Mouse (Mus musculus) embryonic facial prominence, embryonic 13.5 days (tissue): Measurements from ENCODE around the gene Scube1. TPM values are rescaled to one million over a fixed set of nuclear protein-coding genes. Genes with fewer than 3 reads are reported as not detected.

Source experiments
- ATAC-seq: fragments of 200-750 bp; cut with Nextera tagmentation; 2 replicates; pipeline ENCODE4 v1.8.0; 2017; ENCODE audit warnings: low read depth; ENCODE audit not compliant: insufficient number of reproducible peaks, insufficient read depth, low FRiP score, low TSS enrichment
- H3K27ac ChIP-seq: fragments of 300-500 bp; sonication (generic); 2 replicates; pipeline ENCODE4 v1.5.1; 2015; ENCODE audit warnings: moderate library complexity, mild to moderate bottlenecking, inconsistent platforms
- H3K27me3 ChIP-seq: fragments of 300-500 bp; sonication (generic); 2 replicates; pipeline ENCODE4 v1.6.1; 2015; ENCODE audit warnings: mild to moderate bottlenecking, inconsistent platforms
- H3K36me3 ChIP-seq: fragments of 300-500 bp; sonication (generic); 2 replicates; pipeline ENCODE4 v1.6.1; 2015; ENCODE audit warnings: mild to moderate bottlenecking, inconsistent platforms
- H3K4me1 ChIP-seq: fragments of 300-500 bp; sonication (generic); 2 replicates; pipeline ENCODE4 v1.6.1; 2015; ENCODE audit warnings: inconsistent platforms
- H3K4me2 ChIP-seq: fragments of 300-500 bp; sonication (generic); 2 replicates; pipeline ENCODE4 v1.6.1; 2015; ENCODE audit warnings: moderate library complexity, mild to moderate bottlenecking, inconsistent platforms
- H3K4me3 ChIP-seq: fragments of 300-500 bp; sonication (generic); 2 replicates; pipeline ENCODE4 v1.5.1; 2015; ENCODE audit warnings: mild to moderate bottlenecking, inconsistent platforms
- H3K9ac ChIP-seq: fragments of 300-500 bp; sonication (generic); 2 replicates; pipeline ENCODE4 v1.6.1; 2015; ENCODE audit warnings: mild to moderate bottlenecking, inconsistent platforms
- H3K9me3 ChIP-seq: fragments of 300-500 bp; sonication (generic); 2 replicates; pipeline ENCODE4 v1.6.1; 2016; ENCODE audit warnings: inconsistent platforms
- WGBS: fragments of 180-500 bp; shearing (Covaris S2); methylation state at CpG from one replicate; pipeline ENCODE4 v1.1.7; 2015; ENCODE audit warnings: mixed read lengths; 5-methylcytosine and 5-hydroxymethylcytosine counted together
- polyA plus RNA-seq: library from polyadenylated mRNA; unstranded; fragments of >200 nt; fragmentation: Nextera tagmentation; extraction: Ambion mirVana; gene quantifications from 2 replicates; pipeline ENCODE4 v1.2.1, GENCODE M21; 2015

Gene Scube1
- polyA plus RNA-seq, 1 experiment from 2014 or later = 24.1 TPM

DNA sequence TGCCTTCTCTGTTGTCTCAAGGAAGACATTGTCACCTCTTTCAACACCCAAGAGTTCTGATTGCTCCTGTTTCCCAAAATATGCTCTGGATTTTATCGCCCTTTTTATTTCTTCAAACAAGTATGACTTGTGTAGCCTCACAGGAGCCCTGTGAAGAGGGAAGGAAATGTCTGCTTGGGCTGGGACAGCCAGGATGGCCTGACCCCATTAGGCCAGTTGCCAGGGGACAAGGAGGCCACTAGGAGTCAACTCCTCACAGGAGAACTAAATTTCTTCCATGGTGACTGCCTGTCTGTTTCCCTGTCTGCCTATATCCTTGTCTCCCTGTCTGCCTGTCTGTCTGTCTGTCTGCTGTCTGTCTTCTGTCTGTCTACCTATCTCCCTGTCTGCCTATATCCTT lies 17.2 kb upstream of the Scube1 start:
- Histone ChIP-seq H3K4me2 (no peak overlapping the region), H3K27me3 (no peaks in the 10 kb centered on the region), H3K4me1 (peaks cover 34% of the 10 kb centered on the region), H3K9me3 (no peaks in the 10 kb centered on the region), H3K4me3 (no peak overlapping the region), H3K9ac (no peak overlapping the region), H3K27ac (peak overlapping the region; percentile 90), H3K36me3 (no peaks in the 10 kb centered on the region)
- 94% methylated on average over 1 of the region's 1 CpGs for WGBS
- ATAC-seq = no peak

GRCm38 (mm10) chr15:83740676-83741422 lies 16.0 kb upstream of the Scube1 start:
- Histone ChIP-seq H3K27me3 (no peaks in the 10 kb centered on the region), H3K9me3 (no peaks in the 10 kb centered on the region), H3K4me1 (peaks cover 32% of the 10 kb centered on the region), H3K36me3 (no peaks in the 10 kb centered on the region), H3K27ac (peak overlapping the region; percentile 90), H3K4me2 (peak overlapping the region; percentile 34), H3K4me3 (no peak overlapping the region), H3K9ac (peak overlapping the region; percentile 36; the same call in 1 of the 2 replicates)
- WGBS = 10% methylated on average over 21 of the region's 21 CpGs
- ATAC-seq = no peak

DNA sequence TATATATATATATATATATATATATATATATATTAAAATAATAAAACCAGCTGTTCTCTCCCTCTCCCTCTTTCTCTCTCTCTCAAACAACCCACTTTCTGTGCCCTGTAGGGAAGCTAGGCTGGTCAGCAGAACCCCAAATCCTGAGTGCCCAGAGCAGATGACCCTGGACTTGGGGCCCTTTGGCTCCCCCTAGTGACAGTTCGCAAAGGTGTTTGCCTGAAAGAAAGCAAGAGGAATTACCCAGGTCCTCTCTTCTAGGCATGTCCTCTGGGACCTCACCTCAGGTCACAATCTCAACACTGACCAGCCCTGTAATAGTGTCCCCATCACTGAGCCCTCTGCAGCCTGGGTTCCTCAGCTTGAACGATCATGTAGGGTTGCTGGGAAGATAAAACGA lies 2.8 kb upstream of the Scube1 start:
- 11% methylated on average over 3 of the region's 3 CpGs for WGBS
- Histone ChIP-seq H3K27ac (no peak overlapping the region), H3K9ac (no peak overlapping the region), H3K4me1 (peaks cover 36% of the 10 kb centered on the region), H3K27me3 (peaks cover 49% of the 10 kb centered on the region), H3K9me3 (no peaks in the 10 kb centered on the region), H3K4me3 (no peak overlapping the region), H3K36me3 (no peaks in the 10 kb centered on the region), H3K4me2 (no peak overlapping the region)
- ATAC-seq = no peak

GRCm38 (mm10) chr15:83726741-83727140 lies 1.9 kb upstream of the Scube1 start:
- Histone ChIP-seq H3K4me2 (no peak overlapping the region), H3K27me3 (peaks cover 52% of the 10 kb centered on the region), H3K4me1 (peaks cover 43% of the 10 kb centered on the region), H3K9me3 (no peaks in the 10 kb centered on the region), H3K4me3 (no peak overlapping the region), H3K36me3 (no peaks in the 10 kb centered on the region), H3K27ac (no peak overlapping the region), H3K9ac (no peak overlapping the region)
- ATAC-seq = no peak
- 72% methylated on average over 5 of the region's 5 CpGs for WGBS

GRCm38 (mm10) chr15:83725556-83726200 lies 857 bp upstream of the Scube1 start:
- peaks cover 43% of the 10 kb centered on the region for H3K4me1 ChIP-seq
- H3K9me3 ChIP-seq = no peaks in the 10 kb centered on the region
- WGBS = 16% methylated on average over 28 of the region's 28 CpGs
- peaks cover 52% of the 10 kb centered on the region for H3K27me3 ChIP-seq
- H3K4me3 ChIP-seq = peak overlapping the region; percentile 66
- H3K9ac ChIP-seq = no peak overlapping the region
- ATAC-seq = no peak
- H3K36me3 ChIP-seq = peaks cover 5% of the 10 kb centered on the region; the same call in 1 of the 2 replicates
- no peak overlapping the region for H3K27ac ChIP-seq
- peak overlapping the region; percentile 95 for H3K4me2 ChIP-seq

DNA sequence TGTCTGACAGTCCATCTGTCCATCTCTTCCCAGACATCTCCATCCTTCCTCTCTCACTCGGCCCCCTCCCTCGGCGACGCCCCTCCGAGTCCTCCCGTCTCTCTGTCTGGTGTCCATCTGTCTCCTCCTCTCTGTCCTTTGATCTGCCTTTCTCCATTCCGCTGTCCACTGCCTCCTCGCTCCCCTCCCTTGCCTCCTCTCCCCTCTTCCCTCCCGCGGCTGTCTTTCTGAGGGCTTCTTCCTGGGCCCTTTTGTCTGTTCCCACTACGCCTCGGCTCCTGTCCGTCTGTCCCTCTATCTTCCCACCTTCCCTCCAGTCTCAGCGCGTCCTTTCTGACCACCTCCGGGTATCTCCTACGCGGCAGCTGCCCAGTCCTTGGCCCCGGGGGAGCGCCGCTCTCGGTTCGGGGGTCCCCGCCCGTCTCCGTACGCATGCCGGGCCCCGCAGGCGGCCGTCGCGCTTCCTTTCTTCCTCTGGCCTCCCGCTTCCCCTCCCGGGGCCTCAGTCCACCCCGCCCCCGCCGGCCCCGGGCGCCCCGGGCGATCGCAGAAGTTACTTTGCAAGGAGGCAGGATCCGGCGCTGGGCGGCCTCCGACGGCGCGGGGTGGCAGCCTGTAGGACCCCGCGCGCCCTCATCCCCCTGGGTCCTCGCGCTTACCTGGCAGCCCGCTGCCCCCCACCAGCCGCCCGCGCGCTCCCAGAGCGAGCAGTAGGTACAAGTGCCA lies 498 bp downstream of the Scube1 start:
- Histone ChIP-seq H3K27me3 (peaks cover 62% of the 10 kb centered on the region), H3K4me3 (peak overlapping the region; percentile 66), H3K4me1 (peaks cover 43% of the 10 kb centered on the region), H3K9me3 (no peaks in the 10 kb centered on the region), H3K9ac (peak overlapping the region; percentile 73), H3K4me2 (peak overlapping the region; percentile 95), H3K27ac (no peak overlapping the region), H3K36me3 (peaks cover 13% of the 10 kb centered on the region)
- under 1% methylated on average over 61 of the region's 61 CpGs for WGBS
- peak; percentile 23; the same call in 1 of the 2 replicates for ATAC-seq

- no peak overlapping the region for H3K4me3 ChIP-seq
- no peak overlapping the region for H3K9ac ChIP-seq
- 28% methylated on average over 6 of the region's 6 CpGs for WGBS
- peaks cover 31% of the 10 kb centered on the region for H3K4me1 ChIP-seq
- no peak overlapping the region for H3K4me2 ChIP-seq
- H3K36me3 ChIP-seq = peaks cover 20% of the 10 kb centered on the region
- ATAC-seq = no peak
- H3K27ac ChIP-seq = no peak overlapping the region
- no peaks in the 10 kb centered on the region for H3K9me3 ChIP-seq
- peaks cover 32% of the 10 kb centered on the region for H3K27me3 ChIP-seq
Measured at GRCm38 (mm10) chr15:83715582-83716228, 9.1 kb downstream of the Scube1 start.

- no peak overlapping the region for H3K4me3 ChIP-seq
- 55% methylated on average over 10 of the region's 10 CpGs for WGBS
- H3K36me3 ChIP-seq = 0 out of 2 replicates have a peak, but pooled peaks cover 3% of the 10 kb centered on the region
- H3K4me2 ChIP-seq = no peak overlapping the region
- H3K27ac ChIP-seq = no peak overlapping the region
- no peak overlapping the region for H3K9ac ChIP-seq
- H3K4me1 ChIP-seq = peaks cover 42% of the 10 kb centered on the region
- peaks cover 25% of the 10 kb centered on the region for H3K27me3 ChIP-seq
- no peaks in the 10 kb centered on the region for H3K9me3 ChIP-seq
- no peak for ATAC-seq
Measured at GRCm38 (mm10) chr15:83712798-83713197, 12.0 kb downstream of the Scube1 start.

DNA sequence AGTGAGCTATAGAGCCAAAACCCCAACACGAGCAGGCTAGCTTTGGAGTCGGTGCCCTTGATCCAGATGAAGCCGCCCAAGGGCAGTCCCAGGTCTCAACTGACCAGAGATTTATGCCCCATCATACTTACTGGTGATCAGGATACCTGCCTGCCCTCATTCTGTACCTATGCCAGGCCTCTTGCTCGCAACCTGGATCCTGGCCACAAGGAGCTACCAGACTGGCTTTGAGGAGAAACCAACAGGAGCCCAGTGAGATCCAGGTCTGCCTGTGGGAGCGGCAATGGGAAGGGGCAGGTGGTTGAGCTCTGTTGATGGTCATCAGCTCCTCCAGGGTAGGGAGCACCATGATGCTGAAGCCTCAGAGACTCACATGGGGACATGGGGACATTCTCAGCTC lies 12.5 kb downstream of the Scube1 start:
- Histone ChIP-seq H3K36me3 (no peaks in the 10 kb centered on the region), H3K27ac (no peak overlapping the region), H3K9ac (no peak overlapping the region), H3K4me2 (no peak overlapping the region), H3K4me3 (no peak overlapping the region), H3K4me1 (peaks cover 44% of the 10 kb centered on the region), H3K27me3 (peaks cover 25% of the 10 kb centered on the region), H3K9me3 (no peaks in the 10 kb centered on the region)
- 84% methylated on average over 5 of the region's 5 CpGs for WGBS
- no peak for ATAC-seq

- ATAC-seq = no peak
- Histone ChIP-seq H3K9ac (no peak overlapping the region), H3K9me3 (no peaks in the 10 kb centered on the region), H3K27me3 (peaks cover 25% of the 10 kb centered on the region), H3K4me3 (no peak overlapping the region), H3K36me3 (no peaks in the 10 kb centered on the region), H3K4me2 (no peak overlapping the region), H3K4me1 (peaks cover 49% of the 10 kb centered on the region), H3K27ac (no peak overlapping the region)
- WGBS = 27% methylated on average over 23 of the region's 23 CpGs
Measured at GRCm38 (mm10) chr15:83709889-83710774, 14.7 kb downstream of the Scube1 start.
